Mouse (Mus musculus): ENCODE measurements around the gene Tmem116.

Tmem116 gene

GRCm38 (mm10) chr5:121451644-121452025, at the start of gene Tmem116:
Gene Tmem116, plus strand, starts transcription at chr5:121451893.
- no peak for DNase-seq

GRCm38 (mm10) chr5:121407856-121408255, 43.8 kb upstream of the Tmem116 start:
- no peak for DNase-seq

- no peak for DNase-seq
These were observed 40.7 kb upstream of the Tmem116 start for GRCm38 (mm10) chr5:121410975-121411374.

- DNase-seq: no peak
These were observed 31.0 kb upstream of the Tmem116 start for GRCm38 (mm10) chr5:121420721-121421120.

GRCm38 (mm10) chr5:121422787-121423186, 28.9 kb upstream of the Tmem116 start:
- peak; percentile 55 for DNase-seq

GRCm38 (mm10) chr5:121423297-121423696, 28.4 kb upstream of the Tmem116 start:
- DNase-seq: no peak

- DNase-seq: peak; percentile 60
These were observed 22.7 kb upstream of the Tmem116 start for GRCm38 (mm10) chr5:121428954-121429353.

- DNase-seq: peak; percentile 57
These were observed 13.6 kb upstream of the Tmem116 start for GRCm38 (mm10) chr5:121438131-121438530.

GRCm38 (mm10) chr5:121438756-121439155, 12.9 kb upstream of the Tmem116 start:
- DNase-seq: no peak

- DNase-seq: no peak
These were observed 8.1 kb upstream of the Tmem116 start for GRCm38 (mm10) chr5:121443548-121443947.

- DNase-seq: no peak
These were observed 6.8 kb upstream of the Tmem116 start for GRCm38 (mm10) chr5:121444870-121445269.

GRCm38 (mm10) chr5:121448450-121448849, 3.2 kb upstream of the Tmem116 start:
- no peak for DNase-seq

- no peak for DNase-seq
These were observed 1.7 kb upstream of the Tmem116 start for GRCm38 (mm10) chr5:121449976-121450375.

- no peak for DNase-seq
These were observed 1.2 kb upstream of the Tmem116 start for GRCm38 (mm10) chr5:121450476-121450875.

GRCm38 (mm10) chr5:121451203-121451602, 490 bp upstream of the Tmem116 start:
- no peak for DNase-seq

- peak; percentile 99 for DNase-seq
These were observed 555 bp downstream of the Tmem116 start, which contains the start of gene Erp29 for GRCm38 (mm10) chr5:121452026-121452869. Gene Erp29, minus strand, starts transcription at chr5:121452506.

- DNase-seq: no peak
These were observed 1.2 kb downstream of the Tmem116 start for GRCm38 (mm10) chr5:121452906-121453305.

GRCm38 (mm10) chr5:121453743-121454502, 2.2 kb downstream of the Tmem116 start:
- DNase-seq: no peak

- DNase-seq: no peak
These were observed 2.8 kb downstream of the Tmem116 start for GRCm38 (mm10) chr5:121454503-121454782.

GRCm38 (mm10) chr5:121455510-121456265, 4.0 kb downstream of the Tmem116 start:
- no peak for DNase-seq

- no peak for DNase-seq
These were observed 9.9 kb downstream of the Tmem116 start for GRCm38 (mm10) chr5:121461339-121462170.

GRCm38 (mm10) chr5:121462171-121462502, 10.4 kb downstream of the Tmem116 start:
- DNase-seq: no peak

GRCm38 (mm10) chr5:121462967-121463366, 11.3 kb downstream of the Tmem116 start:
- DNase-seq: no peak
